Mouse (Mus musculus) ES-E14 (cell line): Measurements from ENCODE around the gene Cers5.

Experiments used
- HCFC1 ChIP-seq: IDR thresholded peaks from 2 replicates; pipeline ENCODE4 v1.6.1; 2012; ENCODE audit warnings: low read length, inconsistent platforms, borderline replicate concordance; ENCODE audit not compliant: insufficient read depth
- ZC3H11A ChIP-seq: IDR thresholded peaks from 2 replicates; pipeline ENCODE4 v1.6.1; 2012; ENCODE audit warnings: low read depth, mild to moderate bottlenecking, inconsistent platforms, low read length, borderline replicate concordance
- ZNF384 ChIP-seq: IDR thresholded peaks from 2 replicates; pipeline ENCODE4 v1.6.1; 2012; ENCODE audit warnings: low read depth, low read length, inconsistent platforms

GRCm38 (mm10) chr15:99723515-99724291 lies 49.0 kb downstream of the Cers5 start:
- TF ChIP-seq HCFC1, result no peak
- TF ChIP-seq ZC3H11A, result no peak
- TF ChIP-seq ZNF384, result no peak
